Mouse (Mus musculus) heart, postnatal 14 days (tissue): ENCODE measurements around the gene Actl6b. TPM values are rescaled to one million over a fixed set of nuclear protein-coding genes. Genes with fewer than 3 reads are reported as not detected.

Source experiments
- DNase-seq, 2 experiments: peaks; one replicate each; pipeline ENCODE4 v3.0.0; 2021 to 2022
- intact Hi-C: fragments of 180-260 bp; cut with DNase I; formaldehyde crosslinking; loops from one replicate; pipeline ENCODE4 v1.15.1; 2025
- total RNA-seq, 2 experiments: library from RNA; stranded (reverse); gene quantifications; 2 replicates each; pipeline ENCODE4 v1.2.3; 2021

Actl6b gene
- total RNA-seq, 2 experiments from 2014 or later = not detected

- intact Hi-C loops = no loop called here
- no peak for DNase-seq
Measured at GRCm38 (mm10) chr5:137549840-137550239, 3.5 kb upstream of the Actl6b start.

- no peak for DNase-seq
- intact Hi-C loops = no loop called here
Measured at GRCm38 (mm10) chr5:137551119-137551518, 2.2 kb upstream of the Actl6b start.

DNA sequence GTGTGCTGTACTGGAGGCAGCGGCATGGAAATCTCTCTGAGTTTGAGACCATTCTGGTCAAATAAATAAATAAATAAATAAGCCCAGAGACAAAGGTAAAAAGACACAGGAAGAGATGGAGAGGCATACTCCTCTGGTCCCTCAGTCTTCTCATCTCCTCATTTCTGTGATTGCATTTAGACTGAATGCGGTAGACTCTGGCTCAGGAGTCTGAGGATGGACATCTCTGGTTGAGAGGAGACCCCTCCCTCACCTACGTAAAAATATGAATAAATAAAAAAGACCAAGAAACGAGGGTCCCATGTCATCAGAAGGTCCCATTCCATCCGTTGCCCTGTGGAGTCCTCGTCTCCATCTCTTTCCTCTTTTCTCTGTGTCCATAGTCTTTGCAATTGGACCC lies 317 bp upstream of the Actl6b start:
- intact Hi-C loops = no loop called here
- no peak for DNase-seq

GRCm38 (mm10) chr5:137553898-137554297 lies 581 bp downstream of the Actl6b start:
- no peak for DNase-seq
- intact Hi-C loops = no loop called here

DNA sequence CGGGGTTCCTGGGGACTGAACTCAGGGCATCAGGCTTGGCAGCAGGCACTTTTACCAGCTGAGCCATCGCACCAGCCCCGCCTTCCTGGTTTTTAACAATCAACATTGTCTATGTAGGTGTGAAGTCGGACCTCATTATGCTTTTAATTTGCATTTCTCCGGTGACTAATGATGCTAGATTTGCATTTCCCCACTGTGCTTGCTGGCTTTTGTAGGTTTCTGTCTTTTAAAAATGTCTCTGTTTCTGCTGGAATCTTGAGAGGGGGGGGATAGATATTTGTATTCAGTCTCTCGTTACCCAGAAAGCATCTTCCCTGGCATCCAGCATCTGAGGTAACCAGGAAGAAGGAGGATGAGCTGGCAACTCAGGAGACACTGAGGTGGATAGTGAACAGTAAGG lies 8.2 kb downstream of the Actl6b start:
- intact Hi-C loops = no loop called here
- DNase-seq = no peak

DNA sequence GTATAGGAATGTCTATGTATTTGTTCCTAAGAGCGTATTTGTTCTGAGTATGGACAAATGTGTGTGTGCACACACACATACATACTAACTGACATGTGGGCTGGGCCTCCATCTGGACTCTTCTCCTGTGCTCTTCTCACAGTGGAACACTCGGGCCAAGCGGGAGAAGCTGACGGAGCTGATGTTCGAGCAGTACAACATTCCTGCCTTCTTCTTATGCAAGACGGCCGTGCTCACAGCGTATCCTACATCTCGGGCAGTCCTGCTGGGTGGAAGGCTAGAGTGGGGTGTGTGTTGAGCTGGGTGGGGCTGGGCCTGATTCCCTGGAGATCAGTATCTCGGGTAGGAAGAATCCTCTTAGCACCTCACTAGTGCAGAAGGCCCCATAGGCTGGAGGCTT lies 9.6 kb downstream of the Actl6b start:
- intact Hi-C loops = no loop called here
- no peak for DNase-seq

DNA sequence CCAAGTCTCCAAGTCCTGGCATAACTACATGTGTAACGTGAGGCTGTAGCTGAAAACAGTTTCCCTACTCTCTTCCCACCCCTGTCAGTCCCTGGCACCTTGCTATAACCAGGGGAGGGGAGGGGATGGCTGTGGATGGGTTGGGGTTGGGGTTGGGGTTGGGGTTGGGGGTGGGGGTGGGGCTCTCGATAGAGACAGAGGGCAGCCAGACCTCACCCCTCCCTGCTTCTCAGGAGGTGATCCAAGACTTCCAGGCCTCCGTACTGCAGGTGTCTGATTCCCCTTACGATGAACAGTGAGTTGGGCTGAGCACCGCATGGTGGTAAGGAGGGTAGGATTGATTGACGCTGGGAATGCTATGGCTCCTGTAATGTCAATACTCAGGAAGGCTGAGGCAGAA lies 12.4 kb downstream of the Actl6b start:
- no peak for DNase-seq
- intact Hi-C loops = no loop called here

- intact Hi-C loops = no loop called here
- DNase-seq = no peak
Measured at GRCm38 (mm10) chr5:137566416-137566815, 13.1 kb downstream of the Actl6b start.

- intact Hi-C loops = no loop called here
- DNase-seq = no peak
Measured at GRCm38 (mm10) chr5:137568223-137568798, 15.0 kb downstream of the Actl6b start.

GRCm38 (mm10) chr5:137569031-137569430 lies 15.7 kb downstream of the Actl6b start:
- no peak for DNase-seq
- intact Hi-C loops = no loop called here

DNA sequence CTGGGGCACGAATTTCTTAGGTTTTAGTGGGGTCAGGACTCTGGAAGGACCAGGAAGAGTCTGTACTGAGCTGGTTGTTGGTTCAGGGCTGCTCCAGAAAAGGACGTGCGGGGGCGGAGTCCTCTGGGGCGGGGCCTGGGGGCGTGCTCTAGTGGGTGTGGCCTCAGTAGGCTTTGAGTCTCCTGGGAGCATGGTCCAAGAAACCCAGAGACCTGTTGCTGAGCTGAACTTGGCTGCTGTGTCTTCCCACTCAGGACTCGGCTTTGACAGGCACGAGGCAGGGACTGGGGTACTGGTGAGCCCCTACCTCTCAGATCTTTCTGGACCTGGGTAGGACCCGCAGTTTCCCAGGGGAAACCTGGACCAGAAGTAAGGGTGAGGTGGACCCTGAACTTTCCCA lies 16.3 kb downstream of the Actl6b start, which contains the start of gene Tfr2:
Tfr2 (plus strand) TSS at position 176 of the 400 bp plus-strand sequence.
- peak; percentile 43 to 68 for DNase-seq
- intact Hi-C loops = no loop called here

DNA sequence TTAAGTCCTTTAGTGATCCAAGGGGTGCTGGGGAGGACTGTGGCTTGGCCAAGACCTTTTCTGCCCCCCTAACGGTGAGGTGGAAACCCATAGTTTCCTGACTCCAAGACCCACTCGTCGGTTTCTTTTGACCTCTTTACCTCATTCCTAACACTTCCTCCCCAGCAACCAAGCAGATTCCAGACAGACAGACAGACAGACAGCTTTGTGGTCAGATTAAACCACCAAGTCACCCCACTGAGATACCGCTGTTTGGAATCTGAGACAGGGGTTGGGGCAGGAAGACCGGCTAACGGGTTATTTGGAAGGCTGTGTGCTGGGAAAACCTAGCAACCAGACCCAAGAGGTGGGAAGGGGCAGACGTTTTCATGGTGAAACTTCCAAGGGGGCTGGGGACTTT lies 16.9 kb downstream of the Actl6b start:
- no peak for DNase-seq
- intact Hi-C loops = no loop called here

GRCm38 (mm10) chr5:137570691-137571586 lies 17.6 kb downstream of the Actl6b start:
- intact Hi-C loops = no loop called here
- DNase-seq = no peak

GRCm38 (mm10) chr5:137574470-137574901 lies 21.2 kb downstream of the Actl6b start:
- intact Hi-C loops = no loop called here
- peak; percentile 33 to 49 for DNase-seq

DNA sequence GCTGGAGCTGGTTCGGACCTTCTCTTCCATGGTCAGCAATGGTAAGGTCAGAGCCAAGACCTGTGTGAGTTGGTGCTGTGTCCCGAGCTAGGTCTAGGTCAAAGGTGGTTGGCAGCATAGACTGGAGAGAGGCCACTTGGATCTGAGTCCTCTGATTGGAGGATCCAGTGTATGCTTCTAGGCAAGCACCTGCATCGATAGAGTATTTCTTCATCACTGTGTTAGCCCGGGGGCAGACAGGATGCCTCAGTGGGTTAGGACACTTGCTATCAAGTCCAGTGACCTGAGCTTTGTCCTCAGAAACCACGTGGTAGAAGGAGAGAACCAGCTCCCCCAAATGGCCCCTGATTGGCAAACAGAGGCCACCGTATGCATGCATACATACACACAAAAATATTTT lies 26.9 kb downstream of the Actl6b start:
- intact Hi-C loops = no loop called here
- no peak for DNase-seq

DNA sequence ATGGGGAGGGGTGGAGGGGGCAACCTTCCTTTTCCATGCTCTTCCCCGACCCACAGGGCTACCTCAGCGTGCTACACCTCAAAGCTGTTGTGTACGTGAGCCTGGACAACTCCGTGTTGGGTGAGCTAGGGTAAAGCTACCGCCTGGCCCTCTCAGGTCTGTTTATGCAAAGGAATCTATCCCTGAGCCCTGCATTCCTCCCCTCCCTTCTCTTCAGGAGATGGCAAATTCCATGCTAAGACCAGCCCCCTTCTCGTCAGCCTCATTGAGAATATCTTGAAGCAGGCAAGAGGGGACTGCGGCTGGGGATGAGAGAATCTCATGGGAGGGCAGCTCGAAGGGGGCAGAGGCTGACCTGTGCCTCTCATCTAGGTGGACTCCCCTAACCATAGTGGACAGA lies 29.4 kb downstream of the Actl6b start:
- DNase-seq = no peak
- intact Hi-C loops = no loop called here

DNA sequence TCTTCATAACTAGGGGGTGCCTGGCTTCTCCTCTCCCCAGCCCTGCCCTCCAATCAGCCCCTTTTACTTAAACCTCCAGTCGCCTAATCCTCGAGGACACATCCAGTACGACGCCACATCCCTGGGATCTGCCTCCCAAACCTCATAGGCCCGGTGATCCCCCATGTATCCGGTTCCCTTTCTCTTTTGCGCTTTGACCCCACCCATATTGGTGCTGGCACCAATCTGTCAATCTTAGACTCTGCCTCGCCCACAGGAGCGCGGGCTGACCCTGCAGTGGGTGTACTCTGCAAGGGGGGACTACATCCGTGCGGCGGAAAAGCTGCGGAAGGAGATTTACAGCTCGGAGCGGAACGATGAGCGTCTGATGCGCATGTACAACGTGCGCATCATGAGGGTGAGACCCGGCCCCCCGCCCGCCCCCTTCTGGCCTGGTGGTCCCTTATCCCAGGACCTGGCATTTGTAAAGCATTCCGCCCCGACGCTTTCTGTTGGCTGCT lies 30.4 kb downstream of the Actl6b start:
- DNase-seq = peak; percentile 21 to 48
- intact Hi-C loops = no loop called here

- peak; percentile 72 to 77 for DNase-seq
- intact Hi-C loops = no loop called here
Measured at GRCm38 (mm10) chr5:137584976-137585375, 31.7 kb downstream of the Actl6b start.

DNA sequence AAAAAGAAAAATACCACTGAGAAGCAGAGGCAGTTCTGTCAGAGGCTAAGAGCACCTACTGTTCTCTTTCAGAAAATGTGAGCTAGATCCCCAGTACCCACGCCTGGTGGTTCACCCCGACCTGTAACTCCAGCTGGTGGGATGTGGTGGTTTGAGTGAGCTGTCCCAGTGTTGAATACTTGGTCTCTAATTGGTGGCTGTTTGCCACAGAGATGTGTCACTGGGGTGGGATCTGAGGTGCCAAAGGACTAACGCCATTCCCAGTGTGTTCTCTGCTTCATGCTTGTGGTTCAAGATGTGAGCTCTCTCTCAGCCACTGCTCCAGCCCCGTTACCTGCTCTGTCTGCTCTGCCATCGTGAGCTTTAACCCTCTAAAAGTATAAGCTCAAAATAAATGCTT lies 37.2 kb downstream of the Actl6b start:
- DNase-seq = no peak
- intact Hi-C loops = no loop called here

- no peak for DNase-seq
- intact Hi-C loops = no loop called here
Measured at GRCm38 (mm10) chr5:137595921-137596320, 42.6 kb downstream of the Actl6b start.

DNA sequence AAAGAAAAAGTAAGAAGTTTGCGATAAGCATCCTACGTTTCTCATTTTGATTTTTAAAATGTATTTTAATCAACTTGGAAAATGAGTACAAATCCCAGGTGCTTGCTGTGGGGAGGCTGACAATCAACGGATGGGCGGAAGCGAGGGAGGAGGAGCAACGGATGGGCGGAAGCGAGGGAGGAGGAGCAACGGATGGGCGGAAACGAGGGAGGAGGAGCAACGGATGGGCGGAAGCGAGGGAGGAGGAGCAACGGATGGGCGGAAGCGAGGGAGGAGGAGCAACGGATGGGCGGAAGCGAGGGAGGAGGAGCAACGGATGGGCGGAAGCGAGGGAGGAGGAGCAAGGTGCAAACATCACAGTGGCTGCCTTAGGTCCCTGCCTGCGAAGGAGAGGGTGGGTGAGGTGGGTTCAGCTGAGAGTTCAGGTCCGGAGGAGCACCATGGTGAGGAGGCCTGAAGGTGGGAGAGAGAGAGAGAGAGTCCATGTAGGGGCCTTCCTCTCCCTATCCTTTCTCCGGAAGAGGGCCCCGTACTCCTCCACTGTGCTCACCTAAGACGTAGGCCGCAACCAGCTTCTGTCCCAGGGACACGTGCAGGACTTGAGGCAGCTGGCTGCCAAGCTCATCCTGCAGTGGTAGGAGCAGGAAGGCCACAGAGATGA lies 43.4 kb downstream of the Actl6b start:
- intact Hi-C loops = no loop called here
- no peak for DNase-seq
